Mouse (Mus musculus): ENCODE data around the gene Zpld1. TPM values are rescaled to one million over a fixed set of nuclear protein-coding genes. Genes with fewer than 3 reads are reported as not detected.

The Zpld1 gene
- 0.05 and 0.08 TPM in 2 replicates for polyA plus RNA-seq (2015; fragmentation: Nextera tagmentation; extraction: Ambion mirVana)

- H3K27ac ChIP-seq (ENCODE audit: low read depth, low read length) = no peak within 1 kb of the TSS
- ATAC-seq = no peak
- TF ChIP-seq CTCF (IDR thresholded peaks at IDR 0.05; ENCODE audit: low read depth) = no peak
- no peak within 1 kb of the TSS for H3K4me3 ChIP-seq (ENCODE audit: low read depth, low read length)
- no peaks in the 10 kb centered on the region for H3K4me1 ChIP-seq (replicated peaks; ENCODE audit: control insufficient read depth, insufficient read depth, low read length)
- 95% methylated on average over 2 of the region's 2 CpGs for WGBS
- H3K27me3 ChIP-seq (replicated peaks; ENCODE audit: control insufficient read depth, insufficient read depth, low read length) = no peaks in the 10 kb centered on the region
- no peak within 1 kb of the TSS for H3K4me2 ChIP-seq (replicated peaks; ENCODE audit: low read depth)
- H3K9ac ChIP-seq (ENCODE audit: low read depth, low read length) = no peak within 1 kb of the TSS
- no peaks in the 10 kb centered on the region for H3K36me3 ChIP-seq (ENCODE audit: control insufficient read depth, insufficient read depth)
- H3K9me3 ChIP-seq (ENCODE audit: control insufficient read depth) = no peaks in the 10 kb centered on the region
Observed at GRCm38 (mm10) chr16:55297886-55298285, at the start of gene Zpld1. Zpld1 (minus strand) TSS chr16:55297986.

DNA sequence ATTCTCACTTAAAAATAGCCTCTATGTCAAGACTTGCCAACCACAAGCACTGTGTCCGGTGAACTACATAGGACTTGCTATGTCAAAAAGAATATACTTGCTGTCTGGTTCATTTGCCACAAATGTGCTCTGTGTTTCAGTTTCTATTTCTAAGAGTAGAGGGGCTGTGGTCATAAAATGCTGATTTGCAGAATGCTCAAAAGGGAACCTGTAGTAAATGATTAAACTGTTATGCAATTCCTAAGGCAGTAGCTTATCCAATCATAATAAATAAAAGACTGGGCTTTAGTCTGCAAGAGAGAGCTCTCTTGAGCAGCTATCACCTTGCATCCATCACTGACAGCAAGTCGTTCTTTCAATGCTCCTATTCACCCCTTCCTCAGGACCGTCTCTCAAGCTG, 47.9 kb upstream of the Zpld1 start:
- Histone ChIP-seq H3K9me3 (ENCODE audit: control insufficient read depth) (no peaks in the 10 kb centered on the region), H3K27me3 (replicated peaks; ENCODE audit: control insufficient read depth, insufficient read depth, low read length) (no peaks in the 10 kb centered on the region), H3K27ac (ENCODE audit: low read depth, low read length) (no peak overlapping the region), H3K4me3 (ENCODE audit: low read depth, low read length) (no peak overlapping the region), H3K4me1 (replicated peaks; ENCODE audit: control insufficient read depth, insufficient read depth, low read length) (no peaks in the 10 kb centered on the region), H3K4me2 (replicated peaks; ENCODE audit: low read depth) (no peak overlapping the region), H3K36me3 (ENCODE audit: control insufficient read depth, insufficient read depth) (no peaks in the 10 kb centered on the region), H3K9ac (ENCODE audit: low read depth, low read length) (no peak overlapping the region)
- ATAC-seq = no peak
- no peak for TF ChIP-seq CTCF (IDR thresholded peaks at IDR 0.05; ENCODE audit: low read depth)
- WGBS = 58% methylated on average over 3 of the region's 3 CpGs

DNA sequence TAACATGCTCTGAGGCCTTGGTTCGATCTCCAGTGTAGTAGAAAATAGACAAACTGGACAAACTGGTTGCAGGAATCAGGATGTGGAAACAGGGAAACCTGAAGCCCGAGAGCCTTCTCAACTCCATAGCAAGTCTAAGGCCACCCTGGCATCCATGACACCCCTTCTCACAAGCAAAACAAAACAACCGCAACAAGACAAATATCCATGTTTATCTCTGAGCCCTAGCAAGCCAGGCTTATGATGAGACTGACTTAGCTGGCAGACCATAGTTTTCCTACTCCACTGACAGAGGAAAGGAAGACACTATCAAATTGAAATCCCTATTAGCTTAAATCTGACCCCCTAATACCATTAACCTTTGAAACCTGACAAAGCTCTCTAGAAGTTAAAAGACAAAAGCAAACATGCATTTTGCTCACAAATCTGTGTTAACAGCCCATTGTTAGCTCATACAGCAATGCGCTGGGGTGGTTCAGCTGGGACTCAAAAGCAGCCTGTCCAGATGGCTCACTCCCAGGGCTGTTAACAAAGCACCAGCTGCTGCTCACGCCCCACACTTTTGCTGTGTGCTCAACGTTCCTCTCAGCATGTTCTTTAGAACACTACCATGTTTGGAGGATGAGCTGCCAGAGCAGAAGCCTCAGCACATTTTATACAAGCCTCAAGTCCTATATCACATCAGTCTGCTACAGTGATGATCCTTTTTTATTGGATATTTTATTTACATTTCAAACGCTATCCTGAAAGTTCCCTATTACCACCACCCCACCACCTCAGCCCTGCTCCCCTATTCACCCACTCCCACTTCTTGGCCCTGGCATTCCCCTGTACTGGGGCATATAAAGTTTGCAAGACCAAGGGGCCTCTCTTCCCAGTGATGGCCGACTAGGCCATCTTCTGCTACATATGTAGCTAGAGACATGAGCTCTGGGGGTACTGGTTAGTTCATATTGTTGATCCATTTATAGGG, 24.0 kb upstream of the Zpld1 start:
- no peak overlapping the region for H3K4me2 ChIP-seq (replicated peaks; ENCODE audit: low read depth)
- no peaks in the 10 kb centered on the region for H3K27me3 ChIP-seq (replicated peaks; ENCODE audit: control insufficient read depth, insufficient read depth, low read length)
- H3K9ac ChIP-seq (ENCODE audit: low read depth, low read length) = no peak overlapping the region
- H3K36me3 ChIP-seq (ENCODE audit: control insufficient read depth, insufficient read depth) = no peaks in the 10 kb centered on the region
- H3K4me3 ChIP-seq (ENCODE audit: low read depth, low read length) = no peak overlapping the region
- no peaks in the 10 kb centered on the region for H3K4me1 ChIP-seq (replicated peaks; ENCODE audit: control insufficient read depth, insufficient read depth, low read length)
- WGBS = 40% methylated on average over 8 of the region's 8 CpGs
- ATAC-seq = no peak
- TF ChIP-seq CTCF (IDR thresholded peaks at IDR 0.05; ENCODE audit: low read depth) = no peak
- H3K27ac ChIP-seq (ENCODE audit: low read depth, low read length) = no peak overlapping the region
- no peaks in the 10 kb centered on the region for H3K9me3 ChIP-seq (ENCODE audit: control insufficient read depth)

DNA sequence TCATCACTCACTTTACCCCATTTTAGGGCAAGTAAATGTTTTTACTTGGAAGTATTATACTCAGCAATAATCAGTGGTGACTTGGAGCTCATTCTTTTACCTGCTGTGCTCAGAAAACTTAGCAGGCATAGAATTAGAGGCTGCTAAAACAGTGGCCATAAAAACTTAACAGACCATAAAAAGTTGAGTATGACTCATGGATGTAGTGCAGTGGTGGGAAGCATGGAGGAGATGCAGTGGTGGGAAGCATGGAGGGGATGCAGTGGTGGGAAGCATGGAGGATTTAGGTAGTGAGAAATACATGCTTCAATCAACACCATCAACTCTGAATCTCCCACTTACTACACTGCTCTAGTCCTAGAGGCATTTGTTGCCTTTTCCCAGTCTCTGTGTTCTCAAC, 19.2 kb upstream of the Zpld1 start:
- Histone ChIP-seq H3K27ac (ENCODE audit: low read depth, low read length) (no peak overlapping the region), H3K9me3 (ENCODE audit: control insufficient read depth) (no peaks in the 10 kb centered on the region), H3K4me2 (replicated peaks; ENCODE audit: low read depth) (no peak overlapping the region), H3K4me1 (replicated peaks; ENCODE audit: control insufficient read depth, insufficient read depth, low read length) (no peaks in the 10 kb centered on the region), H3K9ac (ENCODE audit: low read depth, low read length) (no peak overlapping the region), H3K27me3 (replicated peaks; ENCODE audit: control insufficient read depth, insufficient read depth, low read length) (no peaks in the 10 kb centered on the region), H3K4me3 (ENCODE audit: low read depth, low read length) (no peak overlapping the region), H3K36me3 (ENCODE audit: control insufficient read depth, insufficient read depth) (no peaks in the 10 kb centered on the region)
- TF ChIP-seq CTCF (IDR thresholded peaks at IDR 0.05; ENCODE audit: low read depth) = no peak
- ATAC-seq = no peak

GRCm38 (mm10) chr16:55312106-55312505, 14.3 kb upstream of the Zpld1 start:
- Histone ChIP-seq H3K9ac (ENCODE audit: low read depth, low read length) (no peak overlapping the region), H3K9me3 (ENCODE audit: control insufficient read depth) (no peaks in the 10 kb centered on the region), H3K27ac (ENCODE audit: low read depth, low read length) (no peak overlapping the region), H3K36me3 (ENCODE audit: control insufficient read depth, insufficient read depth) (no peaks in the 10 kb centered on the region), H3K4me2 (replicated peaks; ENCODE audit: low read depth) (no peak overlapping the region), H3K27me3 (replicated peaks; ENCODE audit: control insufficient read depth, insufficient read depth, low read length) (no peaks in the 10 kb centered on the region), H3K4me3 (ENCODE audit: low read depth, low read length) (no peak overlapping the region), H3K4me1 (replicated peaks; ENCODE audit: control insufficient read depth, insufficient read depth, low read length) (no peaks in the 10 kb centered on the region)
- no peak for TF ChIP-seq CTCF (IDR thresholded peaks at IDR 0.05; ENCODE audit: low read depth)
- WGBS = 84% methylated on average over 3 of the region's 3 CpGs
- no peak for ATAC-seq

DNA sequence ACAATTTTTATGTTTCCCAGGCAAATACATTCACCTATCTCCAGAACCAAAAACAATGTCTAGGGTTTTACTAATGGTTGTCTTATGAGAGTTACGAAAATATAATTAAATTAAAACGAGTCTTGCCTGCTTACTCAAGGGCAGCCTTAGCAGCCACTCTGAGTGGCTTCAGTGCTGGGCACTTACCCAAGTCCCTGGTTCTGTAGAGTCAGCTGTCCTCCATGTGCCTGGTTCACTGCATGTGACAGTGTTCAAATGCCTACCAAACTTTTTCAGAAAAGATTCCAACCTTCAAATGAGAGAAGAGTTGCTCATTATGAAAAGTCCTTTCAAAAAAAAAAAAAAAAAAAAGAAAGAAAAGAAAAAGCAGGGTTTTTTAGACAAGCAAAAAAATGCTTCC, 15.1 kb downstream of the Zpld1 start:
- H3K36me3 ChIP-seq (ENCODE audit: control insufficient read depth, insufficient read depth) = no peaks in the 10 kb centered on the region
- H3K4me3 ChIP-seq (ENCODE audit: low read depth, low read length) = no peak overlapping the region
- no peaks in the 10 kb centered on the region for H3K9me3 ChIP-seq (ENCODE audit: control insufficient read depth)
- WGBS = 84% methylated on average over 2 of the region's 2 CpGs
- no peaks in the 10 kb centered on the region for H3K4me1 ChIP-seq (replicated peaks; ENCODE audit: control insufficient read depth, insufficient read depth, low read length)
- no peak overlapping the region for H3K9ac ChIP-seq (ENCODE audit: low read depth, low read length)
- no peak overlapping the region for H3K27ac ChIP-seq (ENCODE audit: low read depth, low read length)
- no peak for ATAC-seq
- H3K27me3 ChIP-seq (replicated peaks; ENCODE audit: control insufficient read depth, insufficient read depth, low read length) = no peaks in the 10 kb centered on the region
- TF ChIP-seq CTCF (IDR thresholded peaks at IDR 0.05; ENCODE audit: low read depth) = no peak
- no peak overlapping the region for H3K4me2 ChIP-seq (replicated peaks; ENCODE audit: low read depth)
